Mouse (Mus musculus): ENCODE results near the gene Top3a.

GRCm38 (mm10) chr11:60706076-60706475 lies 71.1 kb downstream of the Top3a start:
- TF ChIP-seq CTCF (IDR thresholded peaks at IDR 0.05; ENCODE audit: extremely low read depth, insufficient read length, insufficient replicate concordance, low read depth, low read length): no peak
- TF ChIP-seq POLR2A (IDR thresholded peaks at IDR 0.05; ENCODE audit: low read depth, low read length): no peak
